Mouse (Mus musculus) splenic B cell, adult 2 months (primary cell): Measurements from ENCODE around the gene Glt8d1.

Experiments
- DNase-seq: peaks from one replicate; pipeline ENCODE4 v3.0.0-alpha.2; 2011; ENCODE audit warnings: low read depth, low spot score
- H3K27me3 ChIP-seq: 2 replicates; pipeline ENCODE4 v1.6.1; 2012; ENCODE audit warnings: mild to moderate bottlenecking, low read length, moderate library complexity, mixed read lengths; ENCODE audit not compliant: control insufficient read depth, poor library complexity, insufficient read depth, severe bottlenecking
- H3K36me3 ChIP-seq: 2 replicates; pipeline ENCODE4 v1.6.1; 2012; ENCODE audit warnings: mild to moderate bottlenecking, low read length, moderate library complexity, mixed read lengths; ENCODE audit not compliant: control insufficient read depth, poor library complexity, insufficient read depth, severe bottlenecking

Gene Glt8d1

GRCm38 (mm10) chr14:31018860-31019291 lies 17.7 kb downstream of the Glt8d1 start, which contains the start of the genes Pbrm1 and Gnl3:
Pbrm1 (plus strand) TSS chr14:31019138.
Gnl3 (minus strand) TSS chr14:31019152.
- H3K27me3 ChIP-seq: no peaks in the 10 kb centered on the region

GRCm38 (mm10) chr14:31019331-31020205 lies 18.4 kb downstream of the Glt8d1 start:
- H3K36me3 ChIP-seq: peaks cover 16% of the 10 kb centered on the region
- H3K27me3 ChIP-seq: no peaks in the 10 kb centered on the region
- peak; percentile 92 for DNase-seq

More at GRCm38 (mm10) chr14:31018860-31019291, 17.7 kb downstream of the Glt8d1 start, which contains the start of the genes Pbrm1 and Gnl3:
- peaks cover 18% of the 10 kb centered on the region for H3K36me3 ChIP-seq
- peak; percentile 98 for DNase-seq

GRCm38 (mm10) chr14:31022579-31022978 lies 21.4 kb downstream of the Glt8d1 start:
- Histone ChIP-seq H3K36me3 (peaks cover 14% of the 10 kb centered on the region), H3K27me3 (no peaks in the 10 kb centered on the region)
- DNase-seq: no peak

- H3K27me3 ChIP-seq: no peaks in the 10 kb centered on the region
- peaks cover 17% of the 10 kb centered on the region for H3K36me3 ChIP-seq
- peak; percentile 46 for DNase-seq
Observed at GRCm38 (mm10) chr14:31025785-31026184, 24.6 kb downstream of the Glt8d1 start.

- peaks cover 15% of the 10 kb centered on the region; the same call in 1 of the 2 replicates for H3K36me3 ChIP-seq
- no peak for DNase-seq
Observed at GRCm38 (mm10) chr14:31045296-31045695, 44.1 kb downstream of the Glt8d1 start.

GRCm38 (mm10) chr14:31045817-31046216 lies 44.6 kb downstream of the Glt8d1 start:
- Histone ChIP-seq H3K36me3 (peaks cover 18% of the 10 kb centered on the region), H3K27me3 (no peaks in the 10 kb centered on the region)
- DNase-seq: no peak

More at GRCm38 (mm10) chr14:31045296-31045695, 44.1 kb downstream of the Glt8d1 start:
- H3K27me3 ChIP-seq: no peaks in the 10 kb centered on the region
